Mouse (Mus musculus) Muller cell, postnatal 12 days (primary cell): ENCODE measurements around the gene Ldlrad3.

Experiments
- DNase-seq: peaks from one replicate; pipeline ENCODE4 v3.0.0-alpha.2; 2015; ENCODE audit errors: inconsistent ontology term

Ldlrad3 gene

DNA sequence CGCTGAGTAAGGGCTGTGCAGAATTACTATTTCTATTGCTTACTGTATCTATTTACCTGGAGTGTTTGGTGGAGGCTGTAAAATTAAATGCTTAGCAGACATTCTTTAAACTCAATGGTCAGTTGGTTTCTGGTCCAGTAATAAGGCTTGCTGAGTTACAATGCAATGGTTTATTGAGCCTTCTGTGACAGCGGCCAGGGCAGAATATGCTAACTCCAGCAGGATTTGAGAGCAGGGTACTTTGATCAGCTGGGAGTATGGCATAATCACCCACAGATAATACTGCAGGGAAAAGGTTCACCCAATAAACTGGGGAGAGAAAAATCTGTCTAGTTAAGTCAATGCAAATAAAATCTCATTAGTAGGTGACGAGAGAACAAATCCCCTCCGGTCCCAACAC, 220.2 kb downstream of the Ldlrad3 start:
- DNase-seq, result no peak

DNA sequence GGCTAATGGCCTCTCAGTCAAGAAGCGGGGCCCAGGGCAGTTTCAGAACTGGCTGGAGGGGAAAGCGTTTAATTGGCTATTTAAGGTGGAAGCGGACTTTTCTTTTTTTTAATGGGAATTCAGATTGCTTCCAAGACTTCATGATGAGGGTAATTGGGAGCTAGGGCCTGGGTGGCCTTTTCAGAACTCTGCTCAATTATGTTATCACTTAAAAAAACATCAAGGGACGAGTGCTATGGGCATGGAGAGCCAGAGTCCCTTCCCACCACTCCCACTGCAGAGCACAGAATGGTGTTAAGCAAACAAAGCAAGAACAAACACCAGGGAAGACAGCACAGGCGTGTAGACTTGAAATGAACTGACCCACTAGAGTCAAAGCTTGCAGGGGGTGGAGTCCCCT, 220.7 kb downstream of the Ldlrad3 start:
- DNase-seq, result no peak

DNA sequence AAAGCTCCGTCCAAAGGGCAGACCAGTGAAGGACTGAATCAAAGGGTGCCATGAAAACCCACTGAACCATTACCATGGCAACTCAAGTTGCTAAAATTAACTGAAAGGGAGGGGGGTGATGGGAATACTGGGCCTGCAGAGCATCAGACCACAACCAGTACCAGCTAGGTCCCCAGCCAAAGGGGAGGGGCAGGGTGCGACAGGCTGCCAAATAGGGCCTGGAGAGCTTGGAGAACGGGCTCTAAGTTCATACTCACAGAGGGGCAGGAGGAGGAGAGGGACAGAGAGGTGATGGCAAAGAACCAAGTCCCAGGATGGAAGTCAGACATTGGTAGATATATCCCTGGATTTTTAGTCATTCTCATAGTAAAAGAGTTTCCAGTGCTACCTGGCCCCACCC, 222.8 kb downstream of the Ldlrad3 start:
- DNase-seq, result no peak

DNA sequence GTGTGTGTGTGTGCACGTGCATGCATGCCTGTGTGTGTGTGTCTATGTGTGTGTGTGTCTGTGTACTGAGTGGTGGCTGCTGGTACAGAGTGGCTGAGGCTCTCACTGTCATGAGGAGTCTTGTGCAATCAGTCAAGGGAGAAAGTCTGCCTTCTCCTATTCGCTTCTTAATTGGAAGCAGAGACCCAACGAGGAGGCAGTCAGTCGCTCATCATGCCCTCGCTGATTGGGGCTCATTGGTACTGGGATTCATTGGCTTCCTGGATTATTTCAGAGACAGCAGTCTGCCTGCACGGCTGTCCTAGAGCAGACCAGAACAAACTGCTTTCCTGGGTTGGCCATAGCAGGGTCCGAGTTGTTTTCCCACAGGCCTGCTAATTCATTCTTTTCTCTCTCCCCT, 223.8 kb downstream of the Ldlrad3 start:
- DNase-seq, result no peak

DNA sequence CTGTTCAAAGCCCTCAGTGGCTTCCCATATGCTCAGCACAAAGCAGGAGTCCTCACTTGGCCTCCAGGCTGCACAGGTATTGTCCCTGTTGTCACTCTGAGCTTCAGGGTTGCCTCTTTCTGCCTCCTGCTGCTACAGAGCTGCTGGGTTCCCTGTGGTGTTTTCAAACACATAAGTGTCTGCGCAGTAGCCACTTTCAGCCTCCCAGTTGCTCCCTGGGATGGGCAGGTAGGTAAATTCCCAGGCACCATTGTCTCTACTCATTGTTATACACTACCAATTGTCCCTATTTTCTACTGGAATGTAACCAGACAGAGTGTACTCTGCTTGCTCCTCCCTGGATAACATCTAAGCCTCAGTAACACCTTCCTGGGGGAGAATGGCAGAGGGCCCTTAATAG, 224.8 kb downstream of the Ldlrad3 start:
- no peak for DNase-seq

DNA sequence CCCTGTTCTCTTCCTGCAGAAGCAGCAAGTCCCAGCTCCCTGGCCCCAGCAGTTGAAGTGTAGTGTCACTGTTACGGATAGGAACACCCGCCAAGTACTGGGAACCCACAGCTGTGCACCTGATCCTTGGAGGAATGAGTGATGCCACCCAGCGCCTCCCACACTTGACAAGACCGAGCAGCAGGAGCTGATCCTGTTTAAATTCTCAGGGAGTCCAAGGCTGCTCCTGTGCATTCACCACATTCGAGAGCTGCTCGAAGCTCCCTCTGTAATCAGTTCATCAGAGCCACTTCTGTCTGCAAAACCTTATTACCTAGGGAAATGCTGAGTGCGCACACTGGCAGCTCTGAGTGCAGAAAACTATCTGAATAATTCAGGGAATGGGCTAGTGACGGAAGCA, 225.5 kb downstream of the Ldlrad3 start:
- no peak for DNase-seq

DNA sequence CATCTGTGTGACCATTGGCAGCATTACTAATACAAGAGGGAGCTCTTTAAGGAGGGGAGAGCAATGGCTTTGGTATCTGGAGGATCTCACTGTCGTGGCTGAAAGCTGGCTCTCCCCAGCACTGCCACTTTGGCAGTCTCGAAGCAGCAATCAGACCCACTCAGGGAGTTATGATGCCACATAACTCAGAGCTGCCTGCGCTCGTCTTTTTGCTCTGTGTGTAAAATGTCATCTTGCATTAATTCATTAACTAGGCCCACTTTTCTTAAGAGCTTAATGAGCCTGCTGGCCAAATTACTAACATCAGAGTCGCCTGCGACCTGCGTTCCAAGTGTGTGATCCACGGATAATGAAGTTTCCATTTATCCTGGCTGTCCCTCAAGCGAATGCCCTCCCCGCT, 230.1 kb downstream of the Ldlrad3 start:
- DNase-seq, result peak; percentile 66

DNA sequence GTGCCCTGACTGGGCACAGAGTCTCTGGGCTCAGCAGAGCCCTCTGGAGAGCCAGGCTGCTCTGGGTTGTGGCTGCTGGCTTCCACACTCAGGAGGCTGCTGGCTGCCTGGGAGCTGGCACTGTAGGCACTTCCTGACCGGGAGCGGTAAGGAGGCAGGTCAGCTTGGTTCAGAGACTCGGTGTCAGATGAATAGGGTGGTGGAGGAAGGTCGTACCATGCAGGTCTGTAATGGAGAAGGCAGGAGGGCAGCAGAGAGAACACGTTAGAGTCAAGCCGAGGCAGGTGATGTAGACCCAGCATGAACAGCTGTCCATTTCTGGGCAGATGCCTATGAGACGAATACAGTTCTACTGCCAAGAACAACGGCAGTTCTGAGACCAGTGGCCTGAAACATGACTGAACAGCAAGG, 233.2 kb downstream of the Ldlrad3 start:
- DNase-seq, result no peak

DNA sequence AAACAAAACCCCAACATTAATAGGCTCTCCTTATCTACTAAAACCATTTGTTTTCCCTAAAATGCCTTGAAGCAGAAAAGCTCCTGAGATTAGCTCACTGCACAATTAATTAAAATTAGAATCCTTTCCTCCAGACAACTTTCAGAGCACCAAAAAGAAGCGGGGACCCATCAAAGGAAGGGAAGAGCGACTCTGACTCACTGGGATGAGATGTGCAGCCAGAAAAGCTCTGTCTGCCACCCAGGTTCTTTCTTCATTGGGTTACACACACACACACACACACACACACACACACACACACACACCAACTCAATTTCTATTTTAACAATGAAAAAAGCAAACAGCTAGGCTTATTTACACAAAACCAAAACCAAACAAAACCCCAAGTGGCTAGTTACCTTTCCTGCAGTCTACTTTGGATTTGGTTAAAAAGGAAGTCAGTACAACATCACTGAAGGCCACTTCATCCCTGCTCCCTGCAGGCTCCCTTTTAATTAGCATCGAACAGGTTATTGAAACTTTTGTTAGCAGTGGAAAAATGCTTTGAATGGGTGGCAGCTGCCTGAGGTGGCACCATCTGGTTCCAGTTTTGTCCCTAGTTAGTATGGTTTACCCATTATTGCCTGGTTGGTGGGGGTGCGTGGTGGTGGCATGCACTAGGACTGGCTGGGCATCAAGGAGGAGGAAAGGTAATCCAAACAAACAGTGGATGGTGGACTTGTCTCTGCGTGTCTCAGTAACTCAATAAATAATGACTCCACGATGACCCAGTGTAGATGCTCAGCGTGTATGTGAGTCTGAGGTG, 235.3 kb downstream of the Ldlrad3 start:
- DNase-seq, result peak; percentile 72

DNA sequence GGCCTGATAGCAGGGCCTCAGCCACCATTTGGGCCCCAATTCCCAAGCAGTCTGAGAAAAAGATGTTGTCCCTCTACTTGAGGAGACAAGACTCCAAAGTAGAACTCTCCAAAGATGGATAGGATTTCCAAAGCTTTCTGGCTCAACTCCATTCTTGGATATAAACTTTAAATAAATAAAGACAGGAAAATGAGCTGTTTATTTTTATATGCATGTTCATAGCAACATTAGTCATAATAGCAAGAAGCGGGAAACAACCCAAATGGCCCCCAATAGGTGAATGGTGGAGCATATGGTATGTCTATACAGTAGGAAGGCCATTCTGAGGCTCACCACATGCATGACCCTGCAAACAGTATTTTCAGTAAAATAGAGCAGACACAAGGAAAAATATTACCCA, 251.2 kb downstream of the Ldlrad3 start:
- no peak for DNase-seq

DNA sequence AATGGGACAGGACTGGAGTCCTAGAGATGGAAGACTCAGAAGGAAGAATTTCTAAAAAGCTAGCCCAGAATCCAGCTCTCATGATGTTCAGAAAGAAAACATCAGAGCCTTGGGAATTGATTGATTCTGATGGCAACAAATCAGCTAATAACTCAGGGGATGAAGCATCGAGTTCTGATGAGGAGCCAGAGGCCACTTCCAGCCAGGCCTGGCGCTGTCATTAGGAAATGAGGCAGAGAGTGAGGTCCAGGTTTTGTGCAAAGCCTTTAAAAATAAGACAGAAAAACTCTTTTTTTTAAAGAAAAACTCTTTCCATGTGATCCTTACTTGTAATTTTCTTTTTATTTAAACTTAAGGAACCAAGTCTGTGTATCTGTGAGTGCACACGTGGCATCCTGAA, 252.9 kb downstream of the Ldlrad3 start:
- DNase-seq, result no peak

DNA sequence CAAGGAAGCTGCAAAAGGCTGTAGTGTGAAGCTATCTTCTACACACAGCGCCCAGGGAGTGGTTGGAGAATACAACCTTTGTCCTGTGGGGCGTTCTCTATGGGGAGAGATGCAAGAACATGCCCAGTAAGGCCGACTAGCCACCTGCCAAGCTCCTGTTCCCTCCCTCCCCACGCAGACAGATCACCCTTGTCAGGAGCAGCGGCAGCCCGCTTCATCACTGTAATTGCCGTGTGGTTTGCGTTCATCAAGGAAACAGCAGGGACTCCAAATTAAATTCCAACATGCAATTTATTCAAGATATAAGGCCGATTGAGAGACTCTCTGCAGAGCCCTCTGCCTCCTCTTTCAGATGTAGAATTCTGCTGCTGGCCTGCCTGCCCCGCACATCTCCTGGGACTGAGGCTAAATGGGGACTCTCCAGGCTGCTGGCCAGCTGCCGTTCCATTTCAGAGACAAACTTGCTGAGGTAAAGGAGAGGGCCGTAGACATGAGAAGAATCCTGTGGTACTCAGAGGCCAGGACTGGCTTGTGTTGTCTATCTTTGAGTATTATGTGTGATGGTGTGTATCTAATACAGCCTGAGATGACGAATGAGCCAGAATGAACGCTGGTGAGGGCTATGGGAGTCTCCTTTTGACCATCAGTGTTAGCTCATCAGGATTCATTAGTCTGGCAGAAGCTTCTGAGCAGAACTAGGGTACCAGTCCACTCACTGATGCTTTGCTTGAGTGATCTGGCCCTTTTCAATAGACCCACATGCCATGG, 253.8 kb downstream of the Ldlrad3 start:
- DNase-seq, result peak; percentile 46

DNA sequence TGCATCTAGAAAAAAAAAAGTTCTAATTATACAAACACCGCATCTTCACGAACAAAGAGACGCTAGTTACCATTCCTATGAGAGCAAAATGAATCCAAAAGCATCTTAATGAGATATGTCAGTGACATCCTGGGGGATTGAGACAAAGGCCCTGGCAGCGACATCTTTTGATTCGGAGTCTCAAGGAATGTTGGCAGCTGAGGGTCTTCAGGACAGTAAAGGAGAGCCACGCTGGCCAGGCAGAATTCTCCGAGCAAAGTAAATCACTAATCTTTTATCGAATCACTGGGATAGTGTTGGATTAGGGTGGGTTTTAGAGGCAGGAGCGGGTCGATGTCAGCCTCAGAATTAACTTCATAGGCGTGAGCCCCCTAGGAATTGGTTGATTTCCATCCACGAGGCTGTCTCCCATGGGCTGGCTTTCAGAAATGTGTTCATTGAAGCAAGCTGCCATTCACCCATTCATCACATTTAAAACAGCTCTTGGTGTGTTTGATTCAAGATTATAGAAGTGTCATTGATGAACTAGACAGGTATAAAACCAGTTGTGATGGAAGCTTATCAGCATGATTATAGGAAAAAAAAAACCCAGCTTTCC, 260.5 kb downstream of the Ldlrad3 start:
- peak; percentile 70 for DNase-seq

DNA sequence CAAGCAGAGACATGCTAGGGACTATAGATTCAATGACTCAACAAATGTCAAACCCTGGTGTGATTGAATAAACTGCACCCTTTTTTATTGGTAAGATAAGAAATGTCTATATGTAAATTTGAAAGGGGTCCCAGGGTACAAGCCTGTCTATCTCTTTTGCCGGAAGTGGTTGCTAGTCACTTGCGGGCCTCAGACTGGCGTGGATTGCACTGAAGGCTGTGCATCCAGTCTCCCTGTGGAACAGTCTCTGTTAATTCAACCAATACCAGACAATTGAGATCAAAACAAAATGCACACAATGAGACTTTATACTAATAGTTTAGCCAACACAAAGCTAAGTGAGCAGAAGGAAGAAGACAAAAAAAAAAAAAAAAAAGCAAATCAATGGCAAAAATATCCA, 261.0 kb downstream of the Ldlrad3 start:
- no peak for DNase-seq

DNA sequence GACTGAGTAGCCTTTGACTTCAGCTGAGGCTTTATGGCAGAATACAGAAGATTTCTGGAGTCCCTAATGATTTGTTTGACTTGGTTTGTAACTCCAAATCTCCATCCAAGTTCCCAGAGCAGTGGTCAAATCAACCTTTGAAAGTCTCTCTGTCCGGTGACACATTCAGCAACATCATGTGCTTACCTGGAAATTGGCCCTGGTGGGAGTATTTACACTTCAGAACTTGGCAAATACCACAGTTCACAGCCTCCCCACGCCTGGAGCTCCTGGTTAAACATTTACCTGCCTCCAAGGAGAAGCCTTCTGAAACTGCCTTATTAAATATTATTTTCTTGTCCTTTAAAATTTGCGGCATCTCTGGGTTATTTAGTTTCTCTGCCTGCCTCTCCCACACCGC, 263.0 kb downstream of the Ldlrad3 start:
- no peak for DNase-seq

DNA sequence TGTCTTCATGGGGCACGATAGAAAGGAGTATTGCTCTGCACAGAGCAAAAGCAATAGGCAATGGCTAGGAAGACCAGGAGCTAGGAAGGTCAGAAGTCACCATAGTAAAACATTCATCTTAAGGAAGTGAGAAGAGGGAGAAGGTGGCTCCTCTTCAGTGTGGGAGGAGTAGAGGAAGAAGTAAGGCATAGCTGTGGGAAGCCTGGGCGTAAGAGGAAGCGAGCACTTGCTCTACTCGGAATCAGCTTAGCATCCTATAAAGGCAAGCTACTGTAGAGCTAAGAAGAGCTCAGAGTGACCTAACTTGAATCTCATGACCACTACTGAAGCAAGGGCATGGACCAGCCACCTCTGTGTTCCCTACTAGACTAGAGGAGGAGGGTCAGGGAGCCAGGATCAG, 263.9 kb downstream of the Ldlrad3 start:
- no peak for DNase-seq

DNA sequence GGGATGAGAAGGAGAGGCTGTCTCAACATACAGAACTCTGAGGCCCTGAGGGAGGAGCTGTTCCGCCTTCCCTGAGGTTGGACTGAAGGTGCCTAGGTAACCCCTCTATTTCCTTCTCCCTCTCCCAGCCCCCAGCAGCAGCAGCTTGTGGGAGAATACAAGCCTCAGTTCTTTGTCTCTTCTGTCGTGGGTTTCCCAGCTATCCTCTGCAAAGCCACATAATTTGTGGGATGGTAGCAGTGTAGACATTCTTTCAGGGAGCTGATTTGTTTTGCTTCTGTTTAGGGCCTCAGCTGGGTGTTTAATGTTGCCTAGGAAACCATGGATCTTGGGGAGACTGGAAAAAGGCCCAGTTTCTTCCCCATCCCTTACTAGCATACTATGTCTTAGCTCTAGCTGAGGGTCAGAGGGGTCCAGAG, 266.0 kb downstream of the Ldlrad3 start:
- DNase-seq, result peak; percentile 12

DNA sequence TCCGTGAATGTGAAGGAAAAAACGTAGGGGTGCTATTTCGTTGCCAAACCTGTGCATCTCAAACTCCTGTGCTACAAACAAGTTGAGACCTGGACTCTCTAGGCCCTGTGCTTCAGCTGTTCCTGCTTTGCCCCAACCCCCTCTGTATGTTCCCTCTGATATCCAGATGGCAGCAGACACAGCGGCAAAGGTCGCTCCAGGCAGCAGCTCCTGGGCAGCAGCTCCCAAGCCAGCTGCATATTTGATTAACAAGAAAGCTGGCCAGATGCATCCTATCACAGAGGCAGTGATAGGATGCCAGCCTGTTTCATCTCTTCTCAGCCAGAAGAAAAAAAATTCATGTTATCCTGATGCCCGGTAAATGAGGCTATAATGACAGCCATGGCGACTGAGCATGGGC, 267.7 kb downstream of the Ldlrad3 start:
- DNase-seq, result no peak

DNA sequence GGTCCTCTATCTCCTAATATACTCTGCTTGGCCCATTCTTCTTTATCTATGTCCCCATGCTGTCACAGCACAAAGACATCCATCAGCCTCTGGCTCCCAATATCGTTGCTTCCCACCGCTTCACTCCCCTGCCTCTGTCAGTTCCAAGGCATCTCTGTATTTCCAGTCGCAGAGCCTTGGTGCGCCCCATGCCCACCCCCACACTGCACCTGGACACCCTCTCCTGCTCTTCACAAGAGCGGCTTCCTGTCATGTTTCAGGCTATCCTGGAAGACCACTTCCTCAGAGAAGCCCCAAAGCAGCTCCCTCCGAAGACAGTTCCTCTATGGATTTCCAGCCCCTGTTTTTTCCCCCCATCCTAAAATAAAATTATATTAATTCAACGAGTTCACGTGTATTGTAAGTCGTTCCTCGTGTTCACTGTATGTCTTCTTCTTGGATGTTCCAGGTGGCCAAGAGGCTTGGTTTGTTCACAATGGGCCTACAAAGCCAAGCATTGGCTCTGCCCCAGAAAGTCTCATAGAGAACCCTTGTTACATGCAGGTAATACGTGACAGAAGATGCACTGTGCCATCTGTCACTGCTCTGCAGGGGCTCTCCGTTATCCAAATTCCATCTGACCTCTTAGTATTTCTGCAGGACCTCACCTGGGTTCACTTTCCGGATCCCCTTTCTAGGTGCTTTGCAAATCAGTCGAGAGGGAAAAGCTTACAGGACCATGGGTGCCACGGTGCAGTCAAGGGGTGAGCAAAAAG, 276.7 kb downstream of the Ldlrad3 start:
- no peak for DNase-seq

DNA sequence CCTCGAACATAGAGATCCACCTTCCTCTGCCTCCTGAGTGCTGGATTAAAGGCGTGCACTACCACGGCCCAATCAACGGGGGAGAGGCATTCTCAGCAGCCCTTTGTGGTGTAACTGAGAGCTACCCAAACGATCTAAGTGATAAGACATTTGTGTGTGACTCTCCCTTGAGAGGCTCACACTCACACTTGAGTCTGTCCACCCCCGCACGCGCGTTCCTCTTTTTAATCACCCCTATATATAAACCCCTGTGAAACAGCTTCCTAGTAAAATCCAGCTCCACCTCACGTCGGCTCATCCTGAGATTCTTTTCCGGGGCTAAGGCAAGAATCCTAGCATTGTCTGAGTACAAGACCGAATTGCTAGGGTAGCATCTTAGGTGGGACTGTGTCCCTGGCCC, 277.4 kb downstream of the Ldlrad3 start:
- no peak for DNase-seq

DNA sequence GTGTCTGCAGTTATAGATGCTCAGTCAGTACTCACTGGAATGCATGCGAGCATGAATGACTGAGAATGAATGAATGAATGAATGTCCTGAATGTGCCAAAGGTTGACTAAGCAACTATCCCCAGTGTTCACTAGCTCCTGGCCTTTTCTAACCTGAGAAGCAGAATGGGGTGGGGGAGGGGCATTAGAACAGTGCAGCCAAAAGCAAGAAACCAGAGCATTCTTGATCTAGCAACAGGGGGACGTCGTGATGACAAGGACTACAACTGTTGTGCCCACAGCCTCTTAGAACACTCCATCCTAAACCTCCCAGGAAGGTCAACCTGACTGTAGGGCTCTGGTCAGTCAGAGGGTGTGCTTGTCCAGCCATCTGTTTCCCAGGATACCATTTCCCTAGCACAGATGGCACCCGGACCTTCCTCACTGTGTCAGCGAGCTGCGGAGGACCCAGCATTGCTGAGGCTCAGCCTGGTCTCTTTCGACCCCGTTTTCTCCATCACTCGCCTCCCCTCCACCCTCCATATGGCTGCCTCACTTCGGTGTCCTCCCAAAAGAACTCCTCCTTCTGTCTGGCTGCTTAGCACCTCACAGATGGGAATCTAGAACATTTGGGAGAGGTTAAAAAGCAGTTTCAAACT, 278.7 kb downstream of the Ldlrad3 start:
- no peak for DNase-seq

DNA sequence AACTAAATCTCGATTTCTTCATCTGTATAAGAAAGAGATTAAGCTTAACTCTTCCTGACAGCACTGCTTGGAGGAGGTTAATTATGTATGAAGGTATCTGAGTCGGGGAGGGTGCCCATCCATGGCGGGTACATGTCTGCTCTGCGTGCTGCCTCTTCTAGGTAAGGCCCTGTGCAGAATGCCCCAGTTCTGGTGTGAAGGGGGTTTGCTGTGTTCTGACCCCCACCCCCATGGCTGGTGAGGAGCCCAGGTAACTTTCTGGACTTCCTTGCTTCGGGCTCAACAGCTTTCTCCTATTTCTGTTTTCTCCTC, 279.9 kb downstream of the Ldlrad3 start:
- no peak for DNase-seq
